Mouse (Mus musculus) liver, postnatal 0 days (tissue): ENCODE measurements around the gene Cyth1. TPM values are rescaled to one million over a fixed set of nuclear protein-coding genes. Genes with fewer than 3 reads are reported as not detected.

Experiments
- ATAC-seq: fragments of 200-750 bp; cut with Nextera tagmentation; 2 replicates; pipeline ENCODE4 v1.8.0; 2017; ENCODE audit warnings: mild to moderate bottlenecking, moderate library complexity
- DNase-seq: peaks from one replicate; pipeline ENCODE4 v3.0.0-alpha.2; 2016
- H3K27ac ChIP-seq: fragments of 300-500 bp; sonication (generic); 2 replicates; pipeline ENCODE4 v1.5.1; 2014; ENCODE audit warnings: antibody characterized with exemption, moderate library complexity, mild to moderate bottlenecking, low read depth
- H3K27me3 ChIP-seq: fragments of 300-500 bp; sonication (generic); 2 replicates; pipeline ENCODE4 v1.6.1; 2014; ENCODE audit warnings: low read length, control low read depth, mixed read lengths; ENCODE audit not compliant: insufficient read depth
- H3K36me3 ChIP-seq: fragments of 300-500 bp; sonication (generic); replicated peaks from 2 replicates; pipeline ENCODE4 v1.6.1; 2014; ENCODE audit warnings: mild to moderate bottlenecking, control low read depth, low read length, moderate library complexity, mixed read lengths; ENCODE audit not compliant: insufficient read depth
- H3K4me1 ChIP-seq: fragments of 300-500 bp; sonication (generic); 2 replicates; pipeline ENCODE4 v1.6.1; 2014; ENCODE audit warnings: antibody characterized with exemption, mild to moderate bottlenecking, control low read depth; ENCODE audit not compliant: insufficient read depth
- H3K4me2 ChIP-seq: fragments of 300-500 bp; sonication (generic); 2 replicates; pipeline ENCODE4 v1.6.1; 2014; ENCODE audit warnings: low read depth, mild to moderate bottlenecking, low read length, moderate library complexity, mixed read lengths
- H3K4me3 ChIP-seq: fragments of 300-500 bp; sonication (generic); 2 replicates; pipeline ENCODE4 v1.5.1; 2014; ENCODE audit warnings: low read depth, low read length
- H3K9ac ChIP-seq: fragments of 300-500 bp; sonication (generic); replicated peaks from 2 replicates; pipeline ENCODE4 v1.6.1; 2014; ENCODE audit warnings: mild to moderate bottlenecking, moderate library complexity
- H3K9me3 ChIP-seq: fragments of 300-500 bp; sonication (generic); 2 replicates; pipeline ENCODE4 v1.6.1; 2016; ENCODE audit warnings: mild to moderate bottlenecking, control low read depth, low read length, mixed read lengths
- CTCF ChIP-seq: sonication (generic); IDR thresholded peaks from 2 replicates; pipeline ENCODE4 v1.5.1; 2016; ENCODE audit warnings: antibody characterized with exemption, low read depth
- EP300 ChIP-seq: IDR thresholded peaks from 2 replicates; pipeline ENCODE4 v1.6.1; 2016; ENCODE audit warnings: antibody characterized with exemption, low read depth, mild to moderate bottlenecking
- WGBS: fragments of 180-500 bp; shearing (Covaris S2); extraction: QIAGEN DNeasy Blood & Tissue Kit; methylation state at CpG from one replicate; pipeline ENCODE4 v1.1.7; 2014; ENCODE audit not compliant: insufficient replicate concordance; 5-methylcytosine and 5-hydroxymethylcytosine counted together
- polyA plus RNA-seq: library from polyadenylated mRNA; unstranded; fragments of >200 nt; fragmentation: Nextera tagmentation; extraction: Ambion mirVana; gene quantifications from 2 replicates; pipeline ENCODE4 v1.2.1, GENCODE M21; 2015

Gene Cyth1
- polyA plus RNA-seq, 1 experiment from 2014 or later, result 7.0 TPM

- H3K27ac ChIP-seq, result peak overlapping the region; percentile 97
- no peaks in the 10 kb centered on the region for H3K9me3 ChIP-seq
- TF ChIP-seq EP300 (no peak), CTCF (no peak)
- DNase-seq (no peak), ATAC-seq (no peak)
- no peak overlapping the region for H3K4me3 ChIP-seq
- no peak overlapping the region for H3K9ac ChIP-seq
- H3K4me2 ChIP-seq, result no peak overlapping the region
- no peaks in the 10 kb centered on the region for H3K27me3 ChIP-seq
- H3K4me1 ChIP-seq, result peaks cover 61% of the 10 kb centered on the region
- H3K36me3 ChIP-seq, result no peaks in the 10 kb centered on the region; the same call in 1 of the 2 replicates
- 27% methylated on average over 8 of the region's 8 CpGs for WGBS
Measured at GRCm38 (mm10) chr11:118208672-118209272, 39.6 kb downstream of the Cyth1 start.

GRCm38 (mm10) chr11:118207424-118208033 lies 40.9 kb downstream of the Cyth1 start:
- Histone ChIP-seq H3K4me3 (no peak overlapping the region), H3K27me3 (no peaks in the 10 kb centered on the region), H3K4me1 (peaks cover 65% of the 10 kb centered on the region), H3K9me3 (no peaks in the 10 kb centered on the region), H3K36me3 (no peaks in the 10 kb centered on the region; the same call in 1 of the 2 replicates), H3K27ac (peak overlapping the region; percentile 29; the same call in 1 of the 2 replicates), H3K4me2 (no peak overlapping the region), H3K9ac (no peak overlapping the region)
- DNase-seq (no peak), ATAC-seq (no peak)
- WGBS, result 93% methylated on average over 3 of the region's 3 CpGs
- TF ChIP-seq EP300, result no peak
- no peak for TF ChIP-seq CTCF

- H3K4me3 ChIP-seq, result no peak overlapping the region
- 58% methylated on average over 3 of the region's 3 CpGs for WGBS
- ATAC-seq (no peak), DNase-seq (no peak)
- no peaks in the 10 kb centered on the region; the same call in 1 of the 2 replicates for H3K36me3 ChIP-seq
- H3K4me1 ChIP-seq, result peaks cover 70% of the 10 kb centered on the region
- TF ChIP-seq CTCF, result no peak
- no peak for TF ChIP-seq EP300
- H3K9ac ChIP-seq, result no peak overlapping the region
- H3K4me2 ChIP-seq, result no peak overlapping the region
- no peaks in the 10 kb centered on the region for H3K27me3 ChIP-seq
- H3K9me3 ChIP-seq, result no peaks in the 10 kb centered on the region
- H3K27ac ChIP-seq, result no peak overlapping the region
Measured at GRCm38 (mm10) chr11:118206267-118206666, 42.1 kb downstream of the Cyth1 start.

- ATAC-seq, result no peak
- WGBS, result 71% methylated on average over 6 of the region's 6 CpGs
Measured at GRCm38 (mm10) chr11:118203469-118203868, 44.9 kb downstream of the Cyth1 start.

GRCm38 (mm10) chr11:118202410-118203233 lies 45.8 kb downstream of the Cyth1 start:
- Histone ChIP-seq H3K27me3 (no peaks in the 10 kb centered on the region), H3K4me2 (peak overlapping the region; percentile 58), H3K4me1 (peaks cover 68% of the 10 kb centered on the region), H3K9me3 (no peaks in the 10 kb centered on the region), H3K27ac (peak overlapping the region; percentile 52), H3K4me3 (no peak overlapping the region; the same call in 1 of the 2 replicates), H3K9ac (peak overlapping the region; percentile 54), H3K36me3 (no peaks in the 10 kb centered on the region; the same call in 1 of the 2 replicates)
- ATAC-seq (peak; percentile 38), DNase-seq (peak; percentile 55)
- TF ChIP-seq EP300, result no peak
- TF ChIP-seq CTCF, result no peak
- 10% methylated on average over 19 of the region's 19 CpGs for WGBS

More at GRCm38 (mm10) chr11:118203469-118203868, 44.9 kb downstream of the Cyth1 start:
- TF ChIP-seq EP300 (no peak), CTCF (no peak)
- Histone ChIP-seq H3K27me3 (no peaks in the 10 kb centered on the region), H3K27ac (0 out of 2 replicates have a peak overlapping the region, but pooled peaks have one; percentile 22), H3K4me1 (peaks cover 68% of the 10 kb centered on the region), H3K36me3 (no peaks in the 10 kb centered on the region; the same call in 1 of the 2 replicates), H3K9me3 (no peaks in the 10 kb centered on the region), H3K4me3 (no peak overlapping the region), H3K4me2 (no peak overlapping the region), H3K9ac (no peak overlapping the region)
- DNase-seq, result no peak

- Histone ChIP-seq H3K36me3 (no peaks in the 10 kb centered on the region; the same call in 1 of the 2 replicates), H3K27ac (peak overlapping the region; percentile 52), H3K4me2 (peak overlapping the region; percentile 58), H3K9ac (peak overlapping the region; percentile 54; the same call in 1 of the 2 replicates), H3K4me1 (peaks cover 68% of the 10 kb centered on the region), H3K9me3 (no peaks in the 10 kb centered on the region), H3K27me3 (no peaks in the 10 kb centered on the region), H3K4me3 (no peak overlapping the region; the same call in 1 of the 2 replicates)
- no peak for TF ChIP-seq CTCF
- TF ChIP-seq EP300, result no peak
- 51% methylated on average over 9 of the region's 9 CpGs for whole genome bisulfite sequencing
- no peak for DNase-seq
- no peak for ATAC-seq
Measured at GRCm38 (mm10) chr11:118201833-118202409, 46.5 kb downstream of the Cyth1 start.
